Mouse (Mus musculus) testis, adult 2 months (tissue): Measurements from ENCODE around the gene Fam189a1.

Experiments used
- CTCF ChIP-seq: fragments of 200-500 bp; IDR thresholded peaks from 2 replicates; pipeline ENCODE4 v1.5.1; 2012; ENCODE audit warnings: low read depth, mild to moderate bottlenecking, inconsistent platforms, low read length, moderate library complexity; ENCODE audit not compliant: control insufficient read depth, insufficient read depth, insufficient replicate concordance
- POLR2A ChIP-seq: fragments of 200-500 bp; IDR thresholded peaks from 2 replicates; pipeline ENCODE4 v1.6.1; 2012; ENCODE audit warnings: low read depth, mild to moderate bottlenecking, inconsistent platforms, low read length, moderate library complexity; ENCODE audit not compliant: control insufficient read depth

- TF ChIP-seq CTCF (no peak), POLR2A (no peak)
Observed at GRCm38 (mm10) chr7:64863538-64863937, 292.8 kb downstream of the Fam189a1 start.
